Mouse (Mus musculus): Measurements from ENCODE around the gene Etv6. TPM values are rescaled to one million over a fixed set of nuclear protein-coding genes. Genes with fewer than 3 reads are reported as not detected.

Gene Etv6
- polyA plus RNA-seq, 1 experiment from 2014 or later, result 4.5 TPM

DNA sequence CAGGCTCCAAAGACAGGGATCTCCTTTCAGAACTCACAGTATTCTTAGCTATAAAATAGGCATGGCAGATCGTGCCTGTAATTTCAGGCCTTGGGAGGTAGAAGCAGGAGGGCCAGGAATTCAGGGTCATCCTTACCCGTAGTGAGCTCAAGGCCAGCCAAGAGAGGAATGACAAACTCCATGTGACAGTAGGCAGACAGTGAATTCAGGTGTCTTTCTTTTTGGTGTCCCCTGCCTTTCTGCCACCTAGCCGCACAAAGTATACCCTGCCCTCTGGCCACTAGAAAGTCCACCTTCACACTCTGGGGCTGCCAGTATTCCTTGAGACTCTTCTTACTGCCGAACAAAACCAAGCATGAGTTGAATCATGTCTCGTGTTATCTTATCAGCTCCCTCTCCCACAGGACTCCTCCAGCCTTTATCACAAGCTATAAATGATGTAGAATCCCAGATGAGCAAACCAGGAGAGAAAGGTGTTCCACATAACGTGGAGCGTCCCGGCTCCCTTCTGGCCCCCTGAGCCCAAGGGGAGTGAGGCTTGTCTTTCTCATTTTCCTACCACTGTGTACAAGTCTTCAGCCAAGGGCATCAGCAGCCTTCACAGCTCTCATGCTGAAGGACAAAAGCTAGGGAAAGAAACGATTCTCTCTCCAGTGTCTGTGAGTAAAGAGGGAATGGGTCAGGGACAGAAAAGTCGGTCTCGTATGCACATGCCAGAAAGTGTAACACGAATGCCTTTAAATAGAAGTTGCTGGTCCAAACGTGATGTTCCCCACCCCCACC lies 175.4 kb downstream of the Etv6 start:
- Histone ChIP-seq H3K36me3 (replicated peaks) (no peaks in the 10 kb centered on the region), H3K9me3 (no peaks in the 10 kb centered on the region), H3K4me3 (no peak overlapping the region), H3K27ac (no peak overlapping the region), H3K9ac (no peak overlapping the region), H3K27me3 (replicated peaks) (no peaks in the 10 kb centered on the region), H3K4me1 (peaks cover 21% of the 10 kb centered on the region), H3K4me2 (no peak overlapping the region)
- WGBS, result 84% methylated on average over 13 of the region's 13 CpGs
- no peak for ATAC-seq (replicated peaks)

DNA sequence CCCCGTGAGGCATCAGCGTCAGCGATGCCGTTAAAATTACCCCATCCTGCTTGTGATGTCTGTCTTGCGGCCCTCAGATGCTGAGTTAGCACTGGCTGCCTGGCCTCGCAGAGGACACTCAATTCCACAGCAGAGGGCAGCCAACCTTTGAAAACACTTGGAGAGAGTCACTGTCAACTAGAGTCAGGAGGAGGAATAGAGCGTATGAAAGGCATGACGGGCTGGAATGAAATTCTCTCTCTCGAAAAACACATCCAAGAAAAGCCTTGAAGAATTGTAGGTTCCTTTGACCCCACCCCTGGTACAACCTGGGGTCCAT lies 175.9 kb downstream of the Etv6 start:
- H3K36me3 ChIP-seq (replicated peaks), result no peaks in the 10 kb centered on the region
- no peak for ATAC-seq (replicated peaks)
- H3K4me1 ChIP-seq, result peaks cover 21% of the 10 kb centered on the region
- H3K27ac ChIP-seq, result no peak overlapping the region
- 88% methylated on average over 9 of the region's 9 CpGs for WGBS
- H3K4me3 ChIP-seq, result no peak overlapping the region
- no peak overlapping the region for H3K9ac ChIP-seq
- no peak overlapping the region for H3K4me2 ChIP-seq
- no peaks in the 10 kb centered on the region for H3K9me3 ChIP-seq
- H3K27me3 ChIP-seq (replicated peaks), result no peaks in the 10 kb centered on the region

DNA sequence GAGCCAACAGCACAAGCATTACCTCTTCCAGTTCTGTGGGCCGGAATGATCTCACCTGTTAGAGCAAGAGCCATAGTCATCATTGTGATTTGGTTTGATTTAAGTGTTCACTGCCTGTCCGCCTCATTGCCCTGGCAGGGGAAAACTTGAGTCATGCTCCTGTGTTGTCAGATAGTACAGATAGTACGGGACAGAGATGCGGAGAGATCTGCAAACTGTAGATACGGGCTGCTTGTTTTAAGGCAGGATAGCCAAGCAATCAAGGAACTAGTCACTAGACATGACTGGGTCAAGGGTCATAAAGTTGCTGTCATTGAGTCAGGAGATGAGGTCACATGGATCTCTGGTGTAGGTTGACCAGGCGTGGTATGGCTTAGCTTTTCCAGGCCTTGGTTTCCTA lies 182.2 kb downstream of the Etv6 start:
- H3K27ac ChIP-seq, result no peak overlapping the region
- ATAC-seq (replicated peaks), result no peak
- no peaks in the 10 kb centered on the region for H3K36me3 ChIP-seq (replicated peaks)
- H3K9me3 ChIP-seq, result no peaks in the 10 kb centered on the region
- no peak overlapping the region for H3K4me3 ChIP-seq
- WGBS, result 97% methylated on average over 6 of the region's 6 CpGs
- no peak overlapping the region for H3K9ac ChIP-seq
- no peak overlapping the region for H3K4me2 ChIP-seq
- H3K27me3 ChIP-seq (replicated peaks), result no peaks in the 10 kb centered on the region
- H3K4me1 ChIP-seq, result peaks cover 14% of the 10 kb centered on the region

DNA sequence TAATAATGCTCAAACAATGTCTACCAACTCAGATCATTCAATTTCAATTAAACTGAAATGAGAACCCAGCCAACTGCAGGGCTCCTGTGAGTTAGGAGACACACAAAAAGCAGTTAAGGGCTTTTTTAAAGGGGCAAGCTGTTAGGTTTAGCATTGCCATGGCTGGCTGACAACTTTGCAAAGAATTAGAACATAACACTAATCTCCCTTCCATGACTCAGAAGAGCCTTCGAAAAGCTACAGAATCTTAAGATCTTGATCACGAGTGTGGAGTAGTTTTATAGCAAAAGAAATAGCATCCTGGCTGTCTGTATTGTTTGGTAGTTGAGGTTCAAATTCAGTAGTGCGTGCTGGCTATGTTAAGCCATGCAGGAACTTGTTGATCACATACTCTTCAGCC lies 182.9 kb downstream of the Etv6 start:
- no peak for ATAC-seq (replicated peaks)
- WGBS, result 73% methylated on average over 3 of the region's 3 CpGs
- H3K9me3 ChIP-seq, result no peaks in the 10 kb centered on the region
- H3K9ac ChIP-seq, result no peak overlapping the region
- no peak overlapping the region for H3K4me2 ChIP-seq
- no peak overlapping the region for H3K4me3 ChIP-seq
- H3K27ac ChIP-seq, result no peak overlapping the region
- no peaks in the 10 kb centered on the region for H3K27me3 ChIP-seq (replicated peaks)
- H3K36me3 ChIP-seq (replicated peaks), result no peaks in the 10 kb centered on the region
- H3K4me1 ChIP-seq, result peaks cover 14% of the 10 kb centered on the region

DNA sequence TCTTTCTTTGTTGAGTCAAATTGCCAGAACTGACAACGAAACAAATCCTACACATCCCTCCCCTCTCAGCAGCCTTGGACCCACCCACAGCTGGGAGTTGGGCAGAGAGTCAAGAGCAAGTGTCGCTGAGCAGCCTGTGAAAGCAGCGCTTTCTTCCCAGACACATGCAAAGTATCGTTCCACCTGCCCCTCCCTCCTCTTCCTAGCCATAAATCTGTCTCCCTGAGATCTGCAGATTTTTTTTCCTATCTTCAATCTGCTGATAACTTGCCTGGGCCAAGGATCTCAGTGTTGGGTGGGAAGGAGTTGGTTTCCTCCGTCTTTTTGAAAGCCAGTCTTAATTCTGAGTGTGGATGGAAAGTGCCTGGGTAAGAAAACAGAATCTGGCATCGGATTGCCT lies 183.9 kb downstream of the Etv6 start:
- H3K36me3 ChIP-seq (replicated peaks), result no peaks in the 10 kb centered on the region
- 57% methylated on average over 6 of the region's 6 CpGs for WGBS
- H3K9me3 ChIP-seq, result no peaks in the 10 kb centered on the region
- no peak overlapping the region for H3K4me3 ChIP-seq
- H3K9ac ChIP-seq, result no peak overlapping the region
- H3K27me3 ChIP-seq (replicated peaks), result no peaks in the 10 kb centered on the region
- H3K4me2 ChIP-seq, result no peak overlapping the region
- ATAC-seq (replicated peaks), result 0 out of 2 replicates have a peak, but pooled peaks have one; percentile 62
- peaks cover 14% of the 10 kb centered on the region for H3K4me1 ChIP-seq
- no peak overlapping the region for H3K27ac ChIP-seq

DNA sequence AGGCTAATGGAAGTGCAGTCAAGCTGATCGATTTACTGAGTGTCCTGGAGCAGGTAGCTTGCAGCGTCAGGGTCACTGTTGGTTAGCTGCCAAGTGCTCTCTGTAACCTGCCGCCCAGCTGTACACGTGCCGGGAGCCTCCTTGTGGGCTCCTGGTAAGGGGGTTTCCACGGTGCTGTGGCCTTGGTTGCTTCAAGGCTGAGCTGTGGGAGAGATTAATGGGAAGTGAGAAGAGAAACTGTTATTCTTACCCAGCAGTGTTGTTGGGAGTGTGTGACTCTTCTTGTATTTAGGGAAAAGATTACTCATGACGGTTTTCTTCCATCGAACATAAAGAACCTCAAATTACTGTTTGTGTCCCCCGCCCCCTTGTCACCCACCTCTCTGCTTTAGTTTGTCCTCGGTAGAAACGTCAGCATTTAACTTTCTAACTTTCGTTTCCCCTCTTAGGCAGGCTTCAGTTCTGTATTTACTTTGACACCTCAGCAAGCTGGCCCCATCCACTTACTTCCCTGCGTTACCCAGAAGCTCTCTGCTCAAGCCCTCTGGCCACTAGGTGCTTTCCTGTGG lies 184.8 kb downstream of the Etv6 start:
- Histone ChIP-seq H3K4me3 (no peak overlapping the region), H3K36me3 (replicated peaks) (no peaks in the 10 kb centered on the region), H3K27ac (no peak overlapping the region), H3K9me3 (no peaks in the 10 kb centered on the region), H3K9ac (no peak overlapping the region), H3K4me2 (no peak overlapping the region), H3K27me3 (replicated peaks) (no peaks in the 10 kb centered on the region), H3K4me1 (peaks cover 14% of the 10 kb centered on the region)
- ATAC-seq (replicated peaks), result 0 out of 2 replicates have a peak, but pooled peaks have one; percentile 25
- WGBS, result 77% methylated on average over 13 of the region's 13 CpGs

DNA sequence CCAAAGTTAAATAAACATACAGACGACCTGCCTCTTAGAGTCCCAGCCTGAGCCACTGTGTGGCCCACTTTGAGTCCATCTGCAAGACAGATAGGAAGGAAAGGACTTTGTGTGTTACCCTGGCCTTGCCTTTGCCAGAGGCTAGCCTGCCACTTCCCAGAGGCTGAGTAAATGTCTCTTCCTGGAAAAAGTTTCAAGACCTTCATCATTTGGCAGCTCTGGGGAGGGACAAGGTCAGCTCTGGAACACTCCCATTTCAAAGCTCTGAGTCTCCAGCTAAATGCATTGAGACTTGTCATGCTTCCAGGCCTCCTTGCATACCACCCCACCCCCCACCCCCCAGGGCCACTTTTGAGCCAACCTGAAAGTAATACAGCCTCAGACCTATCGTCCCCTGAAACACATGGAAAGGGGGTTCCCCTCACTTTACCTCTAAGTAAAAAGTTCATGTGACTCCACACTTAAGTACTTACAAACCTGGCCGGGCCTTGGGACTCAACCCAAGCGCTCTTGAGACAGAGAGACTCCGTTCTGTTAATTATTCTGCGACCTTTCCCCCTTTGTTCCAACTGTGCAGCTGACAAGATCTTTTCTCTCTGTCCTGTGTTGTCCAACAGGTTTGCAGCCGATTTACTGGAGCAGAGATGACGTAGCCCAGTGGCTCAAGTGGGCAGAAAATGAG lies 186.9 kb downstream of the Etv6 start:
- 41% methylated on average over 8 of the region's 8 CpGs for WGBS
- Histone ChIP-seq H3K9me3 (no peaks in the 10 kb centered on the region), H3K4me1 (peaks cover 14% of the 10 kb centered on the region), H3K4me3 (no peak overlapping the region), H3K36me3 (replicated peaks) (no peaks in the 10 kb centered on the region), H3K27ac (no peak overlapping the region), H3K27me3 (replicated peaks) (no peaks in the 10 kb centered on the region), H3K4me2 (no peak overlapping the region), H3K9ac (no peak overlapping the region)
- no peak for ATAC-seq (replicated peaks)

DNA sequence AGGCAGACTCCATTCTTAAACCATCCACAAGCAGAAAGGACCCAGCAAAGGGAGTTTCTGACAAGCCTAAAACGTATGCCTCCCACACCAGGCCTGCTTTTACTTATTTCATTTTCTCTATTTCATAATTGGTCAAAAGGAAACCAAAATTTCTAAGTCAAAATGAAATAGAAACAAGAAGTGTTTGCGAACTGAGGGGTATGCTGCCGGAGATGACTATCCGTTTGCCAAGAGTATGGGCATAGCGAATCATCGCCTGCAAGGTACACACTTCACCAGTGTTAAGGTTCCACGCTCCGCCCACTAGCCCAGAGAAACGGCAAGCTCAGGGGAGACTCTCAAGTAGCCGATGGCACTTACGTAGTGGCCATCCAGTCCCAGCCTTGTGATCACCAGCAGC lies 190.1 kb downstream of the Etv6 start:
- 92% methylated on average over 11 of the region's 11 CpGs for WGBS
- Histone ChIP-seq H3K4me3 (no peak overlapping the region), H3K9me3 (no peaks in the 10 kb centered on the region), H3K36me3 (replicated peaks) (no peaks in the 10 kb centered on the region), H3K9ac (no peak overlapping the region), H3K27me3 (replicated peaks) (no peaks in the 10 kb centered on the region), H3K27ac (no peak overlapping the region), H3K4me1 (peaks cover 3% of the 10 kb centered on the region; the same call in 1 of the 2 replicates), H3K4me2 (no peak overlapping the region)
- ATAC-seq (replicated peaks), result no peak

DNA sequence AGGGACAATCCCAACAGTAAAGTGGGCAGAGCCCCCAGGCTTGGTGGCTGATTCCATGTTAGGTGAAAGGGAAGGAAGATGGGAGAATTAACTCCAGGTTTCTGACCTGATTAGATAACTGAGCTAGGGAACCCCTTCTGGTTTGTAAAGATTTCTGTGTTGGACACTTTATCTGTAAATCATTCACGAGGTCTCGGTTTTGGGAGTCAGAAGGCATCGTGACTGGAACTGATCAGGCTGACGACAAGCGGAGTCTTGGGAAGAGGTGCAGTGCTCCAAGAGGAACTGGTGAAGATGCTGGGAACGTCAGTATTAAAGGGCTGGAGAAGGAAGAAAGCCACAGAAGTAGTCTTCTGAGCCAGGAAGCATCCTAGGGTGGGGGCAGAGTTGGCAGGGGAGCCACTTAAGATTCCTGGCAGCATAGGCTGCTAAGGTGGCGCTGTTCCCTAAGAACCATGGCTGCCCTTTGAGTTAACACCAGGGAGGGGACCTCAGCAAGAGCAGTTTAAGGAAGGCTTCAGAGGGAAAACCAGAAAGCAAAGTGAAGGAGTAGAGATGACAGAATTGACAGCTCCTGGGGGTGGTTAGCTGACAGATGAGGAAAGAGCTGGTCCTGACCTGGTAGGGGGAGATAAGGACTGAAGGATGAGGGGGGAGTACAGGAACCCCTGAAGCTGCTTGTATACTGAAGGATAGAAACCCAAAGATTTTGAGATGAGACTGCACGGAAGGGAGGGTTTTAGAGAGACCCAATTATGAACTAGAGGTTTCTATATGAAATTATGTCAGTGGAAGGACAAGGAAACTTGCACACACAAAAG lies 191.1 kb downstream of the Etv6 start:
- Histone ChIP-seq H3K9me3 (no peaks in the 10 kb centered on the region), H3K9ac (no peak overlapping the region), H3K4me2 (no peak overlapping the region), H3K4me3 (no peak overlapping the region), H3K36me3 (replicated peaks) (no peaks in the 10 kb centered on the region), H3K27me3 (replicated peaks) (no peaks in the 10 kb centered on the region), H3K4me1 (no peaks in the 10 kb centered on the region), H3K27ac (no peak overlapping the region)
- no peak for ATAC-seq (replicated peaks)
- WGBS, result 86% methylated on average over 8 of the region's 8 CpGs

DNA sequence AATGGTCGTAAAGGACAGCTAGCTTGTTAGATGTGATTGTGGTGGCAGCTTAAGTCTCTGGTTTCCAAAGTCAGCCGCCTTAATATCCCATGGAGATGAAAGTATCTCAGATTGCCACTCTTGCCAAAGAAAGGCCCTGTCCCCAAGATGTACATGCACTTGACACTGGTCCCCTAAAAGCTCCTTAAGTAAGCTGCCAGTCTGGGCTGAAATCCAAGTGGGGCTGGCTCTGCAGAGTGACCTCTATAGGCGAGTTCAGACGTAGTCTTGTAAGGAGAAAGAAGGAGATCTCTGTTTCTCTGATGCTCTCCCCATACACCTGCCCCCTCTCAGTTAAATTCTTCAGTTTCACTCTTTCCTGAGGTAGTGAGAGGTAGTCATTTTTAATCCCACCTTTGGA lies 200.8 kb downstream of the Etv6 start:
- no peak for ATAC-seq (replicated peaks)
- no peak overlapping the region for H3K4me2 ChIP-seq
- 73% methylated on average over 4 of the region's 4 CpGs for WGBS
- H3K4me1 ChIP-seq, result no peaks in the 10 kb centered on the region
- H3K36me3 ChIP-seq (replicated peaks), result no peaks in the 10 kb centered on the region
- no peaks in the 10 kb centered on the region for H3K27me3 ChIP-seq (replicated peaks)
- no peak overlapping the region for H3K27ac ChIP-seq
- H3K9me3 ChIP-seq, result no peaks in the 10 kb centered on the region
- no peak overlapping the region for H3K4me3 ChIP-seq
- H3K9ac ChIP-seq, result no peak overlapping the region

DNA sequence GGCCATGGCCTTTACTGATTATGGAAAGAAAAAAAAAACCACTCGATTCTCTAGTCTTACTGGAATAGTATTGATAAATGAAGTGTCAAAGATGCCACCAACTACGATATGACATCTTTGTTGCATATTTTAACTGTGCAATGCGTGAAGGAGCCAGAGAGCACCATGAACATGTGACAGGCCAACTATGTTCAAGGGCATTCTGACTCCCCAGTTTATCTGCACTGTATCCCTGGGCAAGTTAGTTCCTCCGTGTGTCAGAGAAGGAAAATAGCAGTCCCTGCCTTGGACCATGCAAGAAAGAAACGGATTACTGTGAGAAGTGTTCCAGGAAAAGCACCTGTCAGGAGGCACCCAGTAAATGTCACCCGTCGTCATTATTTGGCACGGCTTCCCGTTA lies 203.0 kb downstream of the Etv6 start:
- no peaks in the 10 kb centered on the region for H3K9me3 ChIP-seq
- no peak for ATAC-seq (replicated peaks)
- no peak overlapping the region for H3K9ac ChIP-seq
- H3K4me1 ChIP-seq, result no peaks in the 10 kb centered on the region
- 93% methylated on average over 9 of the region's 9 CpGs for whole genome bisulfite sequencing
- H3K4me2 ChIP-seq, result no peak overlapping the region
- H3K4me3 ChIP-seq, result no peak overlapping the region
- no peak overlapping the region for H3K27ac ChIP-seq
- no peaks in the 10 kb centered on the region for H3K27me3 ChIP-seq (replicated peaks)
- no peaks in the 10 kb centered on the region for H3K36me3 ChIP-seq (replicated peaks)

DNA sequence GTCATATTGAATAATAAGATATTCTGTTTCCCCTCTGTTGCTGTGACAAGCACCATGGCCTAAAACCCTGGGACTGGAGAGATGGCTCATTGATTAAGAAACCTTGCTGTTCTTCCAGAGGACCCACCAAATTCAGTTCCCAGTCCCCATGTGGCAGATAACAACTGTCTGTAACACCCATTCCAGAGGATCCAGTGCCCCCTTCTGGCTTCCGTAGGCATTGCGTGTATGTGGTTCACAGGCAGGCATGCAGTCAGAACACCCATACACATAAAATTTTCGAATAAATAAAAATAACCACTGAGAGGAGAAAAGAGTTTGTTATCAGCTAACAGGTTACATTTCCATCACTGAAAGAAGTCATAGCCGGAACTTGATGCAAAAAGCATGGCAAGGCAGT lies 205.5 kb downstream of the Etv6 start:
- Histone ChIP-seq H3K27me3 (replicated peaks) (no peaks in the 10 kb centered on the region), H3K36me3 (replicated peaks) (no peaks in the 10 kb centered on the region), H3K27ac (no peak overlapping the region), H3K4me3 (no peak overlapping the region), H3K9me3 (no peaks in the 10 kb centered on the region), H3K4me1 (no peaks in the 10 kb centered on the region), H3K4me2 (no peak overlapping the region), H3K9ac (no peak overlapping the region)
- ATAC-seq (replicated peaks), result no peak
- WGBS, result over 99% methylated on average over 4 of the region's 4 CpGs
